ENCODE assay signal across 11 mouse cellular contexts in genomic region chr16:63816672-63817071, GRCm38 (mm10). TPM values are rescaled to one million over a fixed set of nuclear protein-coding genes. Genes with fewer than 3 reads are reported as not detected.
DNase-seq lines count a peak whose midpoint lies in the region; ATAC-seq and TF ChIP-seq lines count a peak whose summit lies in the region.
"Had no signal": no experiment of that assay in that cellular context is flagged by ENCODE, and none has a peak within 500 bp of the region (broad histone marks: within the 10 kb centered on the region; RNA-seq: fewer than 3 reads in every experiment).

No protein-coding gene starts in this region.

- H3K4me1 ChIP-seq in forebrain, embryonic 10.5 days = peaks cover 19% of the 10 kb centered on the region
- peaks cover 4% of the 10 kb centered on the region; the same call in 1 of the 2 replicates for H3K4me1 ChIP-seq in forebrain, embryonic 11.5 days (replicated peaks; ENCODE audit: control insufficient read depth, insufficient read depth, low read length)
- peaks cover 12% of the 10 kb centered on the region for H3K4me1 ChIP-seq in hindbrain, embryonic 12.5 days
- 0 out of 2 replicates have a peak, but pooled peaks cover 3% of the 10 kb centered on the region for H3K4me1 ChIP-seq in hindbrain, postnatal 0 days (ENCODE audit: insufficient read depth, low read length)
- peaks cover 26% of the 10 kb centered on the region for H3K4me1 ChIP-seq in forebrain, embryonic 13.5 days
- no peaks in the 10 kb centered on the region for H3K4me1 ChIP-seq in intestine, embryonic 15.5 days (replicated peaks)

- H3K4me2 ChIP-seq in forebrain, embryonic 11.5 days (ENCODE audit: low read depth, low read length, severe bottlenecking) = no peak overlapping the region
- no peak overlapping the region for H3K4me2 ChIP-seq in hindbrain, embryonic 12.5 days (replicated peaks)
- no peak overlapping the region for H3K4me2 ChIP-seq in hindbrain, postnatal 0 days (ENCODE audit: low read depth, low read length)
- no peak overlapping the region for H3K4me2 ChIP-seq in forebrain, embryonic 13.5 days
- H3K4me2 ChIP-seq in intestine, embryonic 15.5 days (replicated peaks) = no peak overlapping the region
- H3K4me2 ChIP-seq: embryonic facial prominence, embryonic 15.5 days had no signal

- H3K9ac ChIP-seq in forebrain, embryonic 11.5 days (ENCODE audit: low read length) = no peak overlapping the region
- no peak overlapping the region for H3K9ac ChIP-seq in hindbrain, embryonic 12.5 days
- no peak overlapping the region for H3K9ac ChIP-seq in hindbrain, postnatal 0 days (replicated peaks; ENCODE audit: low read length)
- H3K9ac ChIP-seq in forebrain, embryonic 13.5 days = no peak overlapping the region
- no peak overlapping the region for H3K9ac ChIP-seq in intestine, embryonic 15.5 days
- H3K9ac ChIP-seq: embryonic facial prominence, embryonic 15.5 days had no signal

- ATAC-seq in forebrain, embryonic 11.5 days (replicated peaks; ENCODE audit: low FRiP score) = no peak
- ATAC-seq in hindbrain, embryonic 12.5 days (ENCODE audit: low FRiP score) = peak; percentile 42; the same call in 1 of the 2 replicates
- ATAC-seq in hindbrain, postnatal 0 days = no peak
- peak; percentile 53; the same call in 1 of the 2 replicates for ATAC-seq in forebrain, embryonic 13.5 days
- no peak for ATAC-seq in intestine, embryonic 15.5 days
- ATAC-seq in megakaryocyte-erythroid progenitor cell, adult 5-6 weeks (replicated peaks; ENCODE audit: low FRiP score, low TSS enrichment, poor library complexity, severe bottlenecking) = no peak

- DNase-seq in forebrain, embryonic 10.5 days (ENCODE audit: extremely low spot score, low spot score) = no peak
- no peak for DNase-seq in forebrain, embryonic 11.5 days (ENCODE audit: low spot score)
- no peak for DNase-seq in hindbrain, postnatal 0 days (ENCODE audit: low spot score)
- DNase-seq in cerebellum, adult 11 months = peak; percentile 63
- DNase-seq: adrenal gland, postnatal 14 days; kidney, adult 18-20 months had no signal

- peak overlapping the region; percentile 26; the same call in 1 of the 2 replicates for H3K27ac ChIP-seq in forebrain, embryonic 10.5 days
- H3K27ac ChIP-seq in forebrain, embryonic 11.5 days (ENCODE audit: low read depth, low read length) = no peak overlapping the region
- no peak overlapping the region for H3K27ac ChIP-seq in hindbrain, embryonic 12.5 days
- H3K27ac ChIP-seq in hindbrain, postnatal 0 days = no peak overlapping the region
- H3K27ac ChIP-seq in forebrain, embryonic 13.5 days = peak overlapping the region; percentile 40; the same call in 1 of the 2 replicates
- H3K27ac ChIP-seq in intestine, embryonic 15.5 days = no peak overlapping the region

- H3K36me3 ChIP-seq in forebrain, embryonic 10.5 days (replicated peaks) = no peaks in the 10 kb centered on the region
- H3K36me3 ChIP-seq in forebrain, embryonic 11.5 days (ENCODE audit: control insufficient read depth, insufficient read depth, low read length) = no peaks in the 10 kb centered on the region
- no peaks in the 10 kb centered on the region for H3K36me3 ChIP-seq in hindbrain, embryonic 12.5 days
- H3K36me3 ChIP-seq in hindbrain, postnatal 0 days (ENCODE audit: insufficient read depth, low read length) = no peaks in the 10 kb centered on the region
- H3K36me3 ChIP-seq in forebrain, embryonic 13.5 days (ENCODE audit: poor library complexity, severe bottlenecking) = no peaks in the 10 kb centered on the region
- H3K36me3 ChIP-seq in intestine, embryonic 15.5 days = no peaks in the 10 kb centered on the region
- H3K36me3 ChIP-seq: embryonic facial prominence, embryonic 15.5 days had no signal

- H3K9me3 ChIP-seq in forebrain, embryonic 10.5 days = no peaks in the 10 kb centered on the region
- no peaks in the 10 kb centered on the region for H3K9me3 ChIP-seq in forebrain, embryonic 11.5 days (ENCODE audit: control insufficient read depth, low read length)
- H3K9me3 ChIP-seq in hindbrain, embryonic 12.5 days (replicated peaks) = no peaks in the 10 kb centered on the region
- no peaks in the 10 kb centered on the region for H3K9me3 ChIP-seq in hindbrain, postnatal 0 days (ENCODE audit: low read length)
- no peaks in the 10 kb centered on the region for H3K9me3 ChIP-seq in forebrain, embryonic 13.5 days (replicated peaks)
- no peaks in the 10 kb centered on the region for H3K9me3 ChIP-seq in intestine, embryonic 15.5 days
- H3K9me3 ChIP-seq: embryonic facial prominence, embryonic 15.5 days had no signal

- no peaks in the 10 kb centered on the region for H3K27me3 ChIP-seq in forebrain, embryonic 10.5 days (ENCODE audit: poor library complexity, severe bottlenecking)
- no peaks in the 10 kb centered on the region for H3K27me3 ChIP-seq in forebrain, embryonic 11.5 days (ENCODE audit: control insufficient read depth, insufficient read depth, low read length)
- no peaks in the 10 kb centered on the region for H3K27me3 ChIP-seq in hindbrain, embryonic 12.5 days
- H3K27me3 ChIP-seq in hindbrain, postnatal 0 days (ENCODE audit: insufficient read depth, low read length) = no peaks in the 10 kb centered on the region
- H3K27me3 ChIP-seq in forebrain, embryonic 13.5 days = no peaks in the 10 kb centered on the region
- no peaks in the 10 kb centered on the region for H3K27me3 ChIP-seq in intestine, embryonic 15.5 days (replicated peaks)
- H3K27me3 ChIP-seq: embryonic facial prominence, embryonic 15.5 days had no signal

- no peak for TF ChIP-seq CTCF in hindbrain, postnatal 0 days (IDR thresholded peaks at IDR 0.05; ENCODE audit: low read depth)

- H3K4me3 ChIP-seq in forebrain, embryonic 10.5 days = no peak overlapping the region
- H3K4me3 ChIP-seq in forebrain, embryonic 11.5 days (ENCODE audit: low read depth, low read length) = no peak overlapping the region
- no peak overlapping the region for H3K4me3 ChIP-seq in hindbrain, embryonic 12.5 days
- no peak overlapping the region for H3K4me3 ChIP-seq in hindbrain, postnatal 0 days (ENCODE audit: low read length)
- no peak overlapping the region for H3K4me3 ChIP-seq in forebrain, embryonic 13.5 days
- H3K4me3 ChIP-seq in intestine, embryonic 15.5 days (replicated peaks) = no peak overlapping the region
- H3K4me3 ChIP-seq: embryonic facial prominence, embryonic 15.5 days had no signal

- WGBS in forebrain, embryonic 10.5 days = 76% methylated on average over 1 of the region's 1 CpGs
- WGBS in forebrain, embryonic 11.5 days = 42% methylated on average over 1 of the region's 1 CpGs
- WGBS in hindbrain, embryonic 12.5 days = 19% methylated on average over 1 of the region's 1 CpGs
- WGBS in hindbrain, postnatal 0 days = 20% methylated on average over 1 of the region's 1 CpGs
- WGBS in forebrain, embryonic 13.5 days = 9% methylated on average over 1 of the region's 1 CpGs
- WGBS in intestine, embryonic 15.5 days = 12% methylated on average over 1 of the region's 1 CpGs

RNA-seq across cellular contexts. Expression of gene Epha3, which starts 47.3 kb away (rescaled TPM):
- 47.0 and 51.8 TPM in 2 replicates for polyA plus RNA-seq in forebrain, embryonic 10.5 days (2016; fragmentation: Nextera tagmentation; extraction: Ambion mirVana)
- 79.1 and 79.3 TPM in 2 replicates for polyA plus RNA-seq in forebrain, embryonic 11.5 days (2014; fragmentation: Nextera tagmentation; extraction: Ambion mirVana)
- 63.1 and 69.5 TPM in 2 replicates for polyA plus RNA-seq in hindbrain, embryonic 12.5 days (2016; fragmentation: Nextera tagmentation; extraction: Ambion mirVana)
- 22.8 and 23.3 TPM in 2 replicates for total RNA-seq in hindbrain, postnatal 0 days (2014; rRNA removed)
- 10.3 and 11.3 TPM in 2 replicates for polyA plus RNA-seq in hindbrain, postnatal 0 days (2015; fragmentation: Nextera tagmentation; extraction: Ambion mirVana)
- polyA plus RNA-seq in forebrain, embryonic 13.5 days (2015; fragmentation: Nextera tagmentation; extraction: Ambion mirVana) = 86.5 and 88.2 TPM in 2 replicates
- 9.2 and 11.0 TPM in 2 replicates for polyA plus RNA-seq in intestine, embryonic 15.5 days (2015; fragmentation: Nextera tagmentation; extraction: Ambion mirVana)
- not detected in 2 replicates for total RNA-seq in megakaryocyte-erythroid progenitor cell, adult 5-6 weeks (2014; fragmentation: Nextera tagmentation)
- total RNA-seq in megakaryocyte-erythroid progenitor cell, adult 5-6 weeks (2017) = not detected in 2 replicates

Comparison
In these comparisons a context has a peak if more than half of its experiments do, and no peak if none do; other contexts are left out.
1. H3K27ac ChIP-seq: peak in forebrain, embryonic 10.5 days (single experiment) and forebrain, embryonic 13.5 days (single experiment); none in forebrain, embryonic 11.5 days (single experiment), hindbrain, embryonic 12.5 days (single experiment), hindbrain, postnatal 0 days (single experiment) and intestine, embryonic 15.5 days (single experiment).
2. ATAC-seq: peak in hindbrain, embryonic 12.5 days (single experiment) and forebrain, embryonic 13.5 days (single experiment); none in forebrain, embryonic 11.5 days (single experiment), hindbrain, postnatal 0 days (single experiment), intestine, embryonic 15.5 days (single experiment) and megakaryocyte-erythroid progenitor cell, adult 5-6 weeks (single experiment).